Mouse (Mus musculus) cerebellum, adult 2 months (tissue): ENCODE data around the gene Dlx3. TPM values are rescaled to one million over a fixed set of nuclear protein-coding genes. Genes with fewer than 3 reads are reported as not detected.

Experiments used
- DNase-seq, 2 experiments: peaks; one replicate each; pipeline ENCODE4 v3.0.0; 2021
- H3K27ac ChIP-seq: fragments of 200-500 bp; 2 replicates; pipeline ENCODE4 v1.5.1; 2012; ENCODE audit warnings: low read length, control low read depth, inconsistent platforms; ENCODE audit not compliant: insufficient read depth
- H3K27me3 ChIP-seq: fragments of 200-500 bp; 2 replicates; pipeline ENCODE4 v1.6.1; 2012; ENCODE audit warnings: inconsistent platforms, mild to moderate bottlenecking, low read length, moderate library complexity; ENCODE audit not compliant: control insufficient read depth, insufficient read depth
- H3K4me1 ChIP-seq: fragments of 200-500 bp; 2 replicates; pipeline ENCODE4 v1.6.1; 2011; ENCODE audit warnings: low read length; ENCODE audit not compliant: control insufficient read depth, insufficient read depth
- H3K4me3 ChIP-seq: fragments of 200-500 bp; replicated peaks from 2 replicates; pipeline ENCODE3; 2011; ENCODE audit warnings: mild to moderate bottlenecking, low read depth, low read length, control low read depth; ENCODE audit not compliant: insufficient read depth
- CTCF ChIP-seq: fragments of 200-500 bp; IDR thresholded peaks from 2 replicates; pipeline ENCODE4 v1.5.1; 2011; ENCODE audit warnings: low read depth, mild to moderate bottlenecking, control low read depth, low read length, moderate library complexity, borderline replicate concordance; ENCODE audit not compliant: insufficient read depth
- POLR2A ChIP-seq: fragments of 200-500 bp; IDR thresholded peaks from 2 replicates; pipeline ENCODE4 v1.6.1; 2011; ENCODE audit warnings: low read length, control low read depth, borderline replicate concordance; ENCODE audit not compliant: insufficient read depth
- WGBS: fragments of 180-500 bp; shearing (Covaris S2); methylation state at CpG from one replicate; pipeline ENCODE4 v1.1.7; 2018; 5-methylcytosine and 5-hydroxymethylcytosine counted together
- polyA plus RNA-seq: library from polyadenylated mRNA; depleted of rRNA; stranded (reverse); fragments of >200 nt; gene quantifications from 2 replicates; pipeline ENCODE4 v1.2.3, GENCODE M21; 2012

Dlx3 gene
- polyA plus RNA-seq, 1 experiment, result 0.38 TPM

- no peak for DNase-seq
- no peak overlapping the region for H3K4me3 ChIP-seq
- TF ChIP-seq CTCF (no peak), POLR2A (no peak)
- H3K4me1 ChIP-seq, result peaks cover 9% of the 10 kb centered on the region
- 61% methylated on average over 5 of the region's 5 CpGs for WGBS
- H3K27me3 ChIP-seq, result no peaks in the 10 kb centered on the region
- H3K27ac ChIP-seq, result no peak overlapping the region
Observed at GRCm38 (mm10) chr11:95084811-95085382, 35.0 kb upstream of the Dlx3 start.

GRCm38 (mm10) chr11:95085710-95086109 lies 34.2 kb upstream of the Dlx3 start:
- H3K4me3 ChIP-seq, result no peak overlapping the region
- no peak overlapping the region for H3K27ac ChIP-seq
- TF ChIP-seq POLR2A, result no peak
- TF ChIP-seq CTCF, result no peak
- DNase-seq, result no peak
- peaks cover 9% of the 10 kb centered on the region for H3K4me1 ChIP-seq
- WGBS, result 31% methylated on average over 5 of the region's 5 CpGs
- H3K27me3 ChIP-seq, result no peaks in the 10 kb centered on the region

GRCm38 (mm10) chr11:95086229-95086628 lies 33.7 kb upstream of the Dlx3 start:
- no peak for DNase-seq
- H3K4me1 ChIP-seq, result peaks cover 9% of the 10 kb centered on the region
- H3K4me3 ChIP-seq, result no peak overlapping the region
- WGBS, result 45% methylated on average over 5 of the region's 5 CpGs
- no peak overlapping the region for H3K27ac ChIP-seq
- H3K27me3 ChIP-seq, result no peaks in the 10 kb centered on the region
- TF ChIP-seq POLR2A (no peak), CTCF (no peak)

- TF ChIP-seq CTCF (no peak), POLR2A (no peak)
- no peak for DNase-seq
- Histone ChIP-seq H3K27ac (no peak overlapping the region), H3K4me1 (peaks cover 9% of the 10 kb centered on the region), H3K27me3 (no peaks in the 10 kb centered on the region), H3K4me3 (no peak overlapping the region)
- WGBS, result 51% methylated on average over 17 of the region's 17 CpGs
Observed at GRCm38 (mm10) chr11:95087301-95088228, 32.4 kb upstream of the Dlx3 start.

- DNase-seq, result no peak
- TF ChIP-seq POLR2A, result no peak
- no peak for TF ChIP-seq CTCF
- Histone ChIP-seq H3K4me3 (no peak overlapping the region), H3K27me3 (no peaks in the 10 kb centered on the region), H3K27ac (no peak overlapping the region), H3K4me1 (peaks cover 9% of the 10 kb centered on the region)
- WGBS, result 68% methylated on average over 7 of the region's 7 CpGs
Observed at GRCm38 (mm10) chr11:95088286-95088685, 31.6 kb upstream of the Dlx3 start.

- WGBS, result 46% methylated on average over 16 of the region's 16 CpGs
Observed at GRCm38 (mm10) chr11:95088857-95089779, 30.8 kb upstream of the Dlx3 start.

GRCm38 (mm10) chr11:95093077-95093476 lies 26.8 kb upstream of the Dlx3 start:
- DNase-seq, result no peak
- WGBS, result 78% methylated on average over 5 of the region's 5 CpGs
- TF ChIP-seq CTCF (no peak), POLR2A (no peak)

More at GRCm38 (mm10) chr11:95088857-95089779, 30.8 kb upstream of the Dlx3 start:
- H3K27ac ChIP-seq, result no peak overlapping the region
- DNase-seq, result no peak
- H3K4me3 ChIP-seq, result no peak overlapping the region
- H3K27me3 ChIP-seq, result no peaks in the 10 kb centered on the region
- peaks cover 9% of the 10 kb centered on the region for H3K4me1 ChIP-seq
- TF ChIP-seq CTCF, result no peak
- no peak for TF ChIP-seq POLR2A

More at GRCm38 (mm10) chr11:95093077-95093476, 26.8 kb upstream of the Dlx3 start:
- no peak overlapping the region for H3K27ac ChIP-seq
- no peaks in the 10 kb centered on the region for H3K27me3 ChIP-seq
- no peaks in the 10 kb centered on the region for H3K4me1 ChIP-seq
- H3K4me3 ChIP-seq, result no peak overlapping the region
